Comparison of ENCODE assay signal across 8 mouse cellular contexts in genomic region chr9:121299223-121299755, GRCm38 (mm10). TPM values are rescaled to one million over a fixed set of nuclear protein-coding genes. Genes with fewer than 3 reads are reported as not detected.
DNase-seq lines count a peak whose midpoint lies in the region; ATAC-seq and TF ChIP-seq lines count a peak whose summit lies in the region.

No protein-coding gene starts in this region.

- TF ChIP-seq CTCF in heart, adult 2 months (IDR thresholded peaks at IDR 0.05) = no peak

- TF ChIP-seq EP300 in heart, adult 2 months (IDR thresholded peaks at IDR 0.05; ENCODE audit: insufficient read depth, low read depth, low read length) = 0 out of 2 replicates have a peak, but pooled peaks have one; percentile 17

- no peaks in the 10 kb centered on the region for H3K27me3 ChIP-seq in heart, adult 2 months (ENCODE audit: control insufficient read depth, insufficient read depth, low read length)
- H3K27me3 ChIP-seq in hindbrain, embryonic 10.5 days (ENCODE audit: insufficient read depth, poor library complexity, severe bottlenecking) = peaks cover 27% of the 10 kb centered on the region
- H3K27me3 ChIP-seq in midbrain, embryonic 11.5 days (ENCODE audit: control insufficient read depth, insufficient read depth, low read length) = no peaks in the 10 kb centered on the region

- WGBS in heart, adult 2 months = 38% methylated on average over 9 of the region's 9 CpGs
- WGBS in hindbrain, embryonic 10.5 days = 61% methylated on average over 9 of the region's 9 CpGs
- WGBS in midbrain, embryonic 11.5 days = 55% methylated on average over 9 of the region's 9 CpGs

- peak overlapping the region; percentile 94 for H3K4me3 ChIP-seq in heart, adult 2 months
- peak overlapping the region; percentile 97 for H3K4me3 ChIP-seq in hindbrain, embryonic 10.5 days
- H3K4me3 ChIP-seq in midbrain, embryonic 11.5 days (ENCODE audit: low read depth, low read length) = peak overlapping the region; percentile 92

- no peaks in the 10 kb centered on the region for H3K9me3 ChIP-seq in hindbrain, embryonic 10.5 days
- no peaks in the 10 kb centered on the region for H3K9me3 ChIP-seq in midbrain, embryonic 11.5 days (ENCODE audit: control insufficient read depth, low read length)

- peak overlapping the region; percentile 98 for H3K27ac ChIP-seq in heart, adult 2 months
- H3K27ac ChIP-seq in hindbrain, embryonic 10.5 days = peak overlapping the region; percentile 97
- H3K27ac ChIP-seq in midbrain, embryonic 11.5 days (ENCODE audit: low read depth, low read length) = peak overlapping the region; percentile 46; the same call in 1 of the 2 replicates

- DNase-seq in heart, adult 2 months = peak in 1 of 2 experiments; percentile 55
- DNase-seq in heart, adult 9 months (ENCODE audit: low spot score in 2 of 2) = no peak
- DNase-seq in ES-CJ7 (ENCODE audit: low read depth, low spot score) = peak; percentile 52
- DNase-seq in hindbrain, embryonic 10.5 days (ENCODE audit: low spot score) = no peak
- no peak for DNase-seq in midbrain, embryonic 11.5 days (ENCODE audit: low spot score, missing footprints)
- no peak for DNase-seq in embryo, embryonic 10 days (ENCODE audit: low spot score)
- DNase-seq in left cerebral cortex, postnatal 14 days (ENCODE audit: low spot score in 2 of 2) = no peak

- 0 out of 2 replicates have a peak, but pooled peaks cover 1% of the 10 kb centered on the region for H3K79me2 ChIP-seq in heart, adult 2 months (replicated peaks; ENCODE audit: control insufficient read depth, insufficient read depth, low read length)

- H3K4me2 ChIP-seq in midbrain, embryonic 11.5 days = peak overlapping the region; percentile 89

- peak overlapping the region; percentile 63 for H3K9ac ChIP-seq in heart, adult 2 months (ENCODE audit: low read depth, low read length)
- peak overlapping the region; percentile 4; the same call in 1 of the 2 replicates for H3K9ac ChIP-seq in midbrain, embryonic 11.5 days (ENCODE audit: low read length)

- no peak for TF ChIP-seq POLR2A in heart, adult 2 months (IDR thresholded peaks at IDR 0.05; ENCODE audit: insufficient read depth, low read depth, low read length)

- peaks cover 4% of the 10 kb centered on the region for H3K36me3 ChIP-seq in heart, adult 2 months (ENCODE audit: control insufficient read depth, insufficient read depth, low read length)
- H3K36me3 ChIP-seq in hindbrain, embryonic 10.5 days = no peaks in the 10 kb centered on the region
- no peaks in the 10 kb centered on the region for H3K36me3 ChIP-seq in midbrain, embryonic 11.5 days (ENCODE audit: control insufficient read depth, insufficient read depth, low read length)

- intact Hi-C loops in heart, adult 2 months (cut with DNase I) = loop anchor here (2.0 to 5.0 kb wide), 3 partner anchors 33 to 72 kb away; no protein-coding TSS in a partner anchor
- intact Hi-C loops in left cerebral cortex, postnatal 14 days (cut with DNase I) = loop anchor here (2.0 kb wide), 1 partner anchor 70 kb away; no protein-coding TSS in a partner anchor

- peaks cover 38% of the 10 kb centered on the region for H3K4me1 ChIP-seq in heart, adult 2 months (ENCODE audit: control insufficient read depth, insufficient read depth, low read length)
- peaks cover 74% of the 10 kb centered on the region for H3K4me1 ChIP-seq in hindbrain, embryonic 10.5 days (replicated peaks)
- H3K4me1 ChIP-seq in midbrain, embryonic 11.5 days (ENCODE audit: control insufficient read depth, insufficient read depth, low read length) = peaks cover 50% of the 10 kb centered on the region

- no peak for ATAC-seq in midbrain, embryonic 11.5 days (ENCODE audit: low FRiP score)
- ATAC-seq in megakaryocyte-erythroid progenitor cell, adult 5-6 weeks (replicated peaks; ENCODE audit: low FRiP score, low TSS enrichment, poor library complexity, severe bottlenecking) = no peak

RNA-seq across cellular contexts. Expression of gene Trak1, which starts 2.0 kb away (rescaled TPM):
- total RNA-seq in heart, adult 2 months (2021) = 100 to 1,000 TPM; 276 to 302 TPM
- polyA plus RNA-seq in heart, adult 2 months (2012; rRNA removed) = 170 and 204 TPM in 2 replicates
- 24.1 and 33.1 TPM in 2 replicates for polyA plus RNA-seq in hindbrain, embryonic 10.5 days (2016; fragmentation: Nextera tagmentation; extraction: Ambion mirVana)
- polyA plus RNA-seq in midbrain, embryonic 11.5 days (2014; fragmentation: Nextera tagmentation; extraction: Ambion mirVana) = 19.2 and 20.5 TPM in 2 replicates
- 45.6 and 50.2 TPM in 2 replicates for total RNA-seq in megakaryocyte-erythroid progenitor cell, adult 5-6 weeks (2014; fragmentation: Nextera tagmentation)
- total RNA-seq in megakaryocyte-erythroid progenitor cell, adult 5-6 weeks (2017) = 14.2 and 23.2 TPM in 2 replicates
- total RNA-seq in left cerebral cortex, postnatal 14 days (2021) = 100 to 1,000 TPM; 217 to 226 TPM

RNA-seq across cellular contexts. Expression of gene Ulk4, which starts 22.3 kb away (rescaled TPM):
- total RNA-seq in heart, adult 2 months (2021) = under 1 TPM; 0.18 to 0.30 TPM
- polyA plus RNA-seq in heart, adult 2 months (2012; rRNA removed) = 0.47 and 2.3 TPM in 2 replicates
- polyA plus RNA-seq in hindbrain, embryonic 10.5 days (2016; fragmentation: Nextera tagmentation; extraction: Ambion mirVana) = 123 and 131 TPM in 2 replicates
- polyA plus RNA-seq in midbrain, embryonic 11.5 days (2014; fragmentation: Nextera tagmentation; extraction: Ambion mirVana) = 210 and 216 TPM in 2 replicates
- total RNA-seq in megakaryocyte-erythroid progenitor cell, adult 5-6 weeks (2014; fragmentation: Nextera tagmentation) = 0.24 and 1.1 TPM in 2 replicates
- total RNA-seq in megakaryocyte-erythroid progenitor cell, adult 5-6 weeks (2017) = 2.0 and 2.7 TPM in 2 replicates
- total RNA-seq in left cerebral cortex, postnatal 14 days (2021) = 1 to 10 TPM; 8.8 to 8.9 TPM

Comparison
In these comparisons a context has a peak if more than half of its experiments do, and no peak if none do; other contexts are left out.
1. H3K27ac ChIP-seq: peak in every context shown above with its lines; median percentile 98 in heart, adult 2 months; 97 in hindbrain, embryonic 10.5 days; 46 in midbrain, embryonic 11.5 days.
2. RNA of gene Trak1, which starts 2.0 kb away (total RNA-seq): 276 to 302 TPM in heart, adult 2 months and 217 to 226 TPM in left cerebral cortex, postnatal 14 days; 14.2 to 50.2 TPM in megakaryocyte-erythroid progenitor cell, adult 5-6 weeks; every median in the first group is over 4 times any median in the second.
3. Peak in every context shown above with its lines, with median percentiles within 50 percentile points of each other: H3K4me3 ChIP-seq.